Mouse (Mus musculus): ENCODE measurements at regions not wholly inside any gene's neighbourhood (a gene's known extent, or its start where the extent isn't known, plus 50 kb on each side); places are given as distances from the start of the nearest gene placed in this dataset.
A peak's percentile ranks its signal among the peaks of the same experiment; 100 is the strongest.

- H3K4me3 ChIP-seq (replicated peaks in 1 of 3; ENCODE audit: low read depth in 2 of 3, low read length in 2 of 3, poor library complexity in 1 of 3) = no peak overlapping the region
- H3K36me3 ChIP-seq (replicated peaks in 1 of 2; ENCODE audit: control insufficient read depth in 1 of 2, insufficient read depth in 1 of 2, low read length in 1 of 2) = no peaks in the 10 kb centered on the region
- DNase-seq (ENCODE audit: extremely low read depth) = no peak
- H3K27me3 ChIP-seq (replicated peaks) = peaks cover 5% of the 10 kb centered on the region
- no peaks in the 10 kb centered on the region for H3K79me2 ChIP-seq (replicated peaks; ENCODE audit: control insufficient read depth, extremely low read depth, insufficient read depth, poor library complexity, severe bottlenecking)
- no peak overlapping the region for H3K9ac ChIP-seq (ENCODE audit: insufficient read depth, low read depth)
- dilution Hi-C loops (cut with MboI; ENCODE audit: extremely low pct_ligation_motif_present, extremely low pct_unique_long_range_greater_than_20kb, low sequenced_read_pairs) = no loop called here
- in situ Hi-C loops (cut with MboI; ENCODE audit: low pct_ligation_motif_present, low pct_unique_long_range_greater_than_20kb, low sequenced_read_pairs) = no loop called here
- TF ChIP-seq CTCF (conservative IDR thresholded peaks at IDR 0.05 in 1 of 2, IDR thresholded peaks at IDR 0.05 in 1 of 2; ENCODE audit: low read depth in 2 of 2, low read length in 2 of 2) = peak in 1 of 2 experiments; percentile 43; a peak in 2 of 4 replicates
- TF ChIP-seq RAD21 (IDR thresholded peaks at IDR 0.05; ENCODE audit: low read depth, low read length) = peak; percentile 26
- no peak for TF ChIP-seq ELF1 (IDR thresholded peaks at IDR 0.05; ENCODE audit: low read depth, low read length)
- no peak for TF ChIP-seq NRF1 (IDR thresholded peaks at IDR 0.05; ENCODE audit: low read depth, low read length)
- TF ChIP-seq SMC3 (IDR thresholded peaks at IDR 0.05; ENCODE audit: low read depth, low read length) = peak; percentile 31
- no peak for TF ChIP-seq KAT2A (IDR thresholded peaks at IDR 0.05; ENCODE audit: insufficient replicate concordance, low read length)
- TF ChIP-seq MXI1 (IDR thresholded peaks at IDR 0.05; ENCODE audit: low read depth, low read length) = no peak
- TF ChIP-seq ETS1 (conservative IDR thresholded peaks at IDR 0.05; ENCODE audit: low read depth, low read length) = no peak
- no peak for TF ChIP-seq JUN (IDR thresholded peaks at IDR 0.05; ENCODE audit: insufficient read depth, low read depth, low read length)
- H3K4me1 ChIP-seq (ENCODE audit: control insufficient read depth in 1 of 2, insufficient read depth in 2 of 2) = no peaks in the 10 kb centered on the region
- no peak overlapping the region for H3K27ac ChIP-seq (ENCODE audit: insufficient read depth, low read depth)
- H3K9me3 ChIP-seq (replicated peaks; ENCODE audit: low read length) = peaks cover 3% of the 10 kb centered on the region
- no peak overlapping the region for H3K4me2 ChIP-seq (ENCODE audit: insufficient read depth, low read depth, poor library complexity, severe bottlenecking)
Measured at GRCm38 (mm10) chr4:101318836-101319235, 53.8 kb upstream of the Jak1 start.

GRCm38 (mm10) chr4:101316061-101316460, 51.0 kb upstream of the Jak1 start:
- Histone ChIP-seq H3K27ac (ENCODE audit: insufficient read depth, low read depth) (no peak overlapping the region), H3K9me3 (replicated peaks; ENCODE audit: low read length) (peaks cover 3% of the 10 kb centered on the region), H3K4me2 (ENCODE audit: insufficient read depth, low read depth, poor library complexity, severe bottlenecking) (no peak overlapping the region), H3K27me3 (replicated peaks) (peaks cover 16% of the 10 kb centered on the region), H3K4me3 (replicated peaks in 1 of 3; ENCODE audit: low read depth in 2 of 3, low read length in 2 of 3, poor library complexity in 1 of 3) (no peak overlapping the region), H3K36me3 (replicated peaks in 1 of 2; ENCODE audit: control insufficient read depth in 1 of 2, insufficient read depth in 1 of 2, low read length in 1 of 2) (no peaks in the 10 kb centered on the region), H3K4me1 (ENCODE audit: control insufficient read depth in 1 of 2, insufficient read depth in 2 of 2) (no peaks in the 10 kb centered on the region), H3K9ac (ENCODE audit: insufficient read depth, low read depth) (no peak overlapping the region), H3K79me2 (replicated peaks; ENCODE audit: control insufficient read depth, extremely low read depth, insufficient read depth, poor library complexity, severe bottlenecking) (no peaks in the 10 kb centered on the region)
- no peak for TF ChIP-seq MEF2A (IDR thresholded peaks at IDR 0.05; ENCODE audit: borderline replicate concordance, low read depth, low read length)
- no peak for TF ChIP-seq TBP (conservative IDR thresholded peaks at IDR 0.05; ENCODE audit: low read depth, low read length)
- TF ChIP-seq ETS1 (conservative IDR thresholded peaks at IDR 0.05; ENCODE audit: low read depth, low read length) = no peak
- no peak for TF ChIP-seq POLR2A (IDR thresholded peaks at IDR 0.05; ENCODE audit: low read depth, low read length)
- TF ChIP-seq ZNF384 (IDR thresholded peaks at IDR 0.05; ENCODE audit: low read depth, low read length) = no peak
- TF ChIP-seq MAZ (IDR thresholded peaks at IDR 0.05; ENCODE audit: low read depth, low read length) = no peak
- TF ChIP-seq JUN (IDR thresholded peaks at IDR 0.05; ENCODE audit: insufficient read depth, low read depth, low read length) = no peak
- no peak for TF ChIP-seq RAD21 (IDR thresholded peaks at IDR 0.05; ENCODE audit: low read depth, low read length)
- TF ChIP-seq EP300 (IDR thresholded peaks at IDR 0.05; ENCODE audit: low read length) = no peak
- no peak for TF ChIP-seq CTCF (conservative IDR thresholded peaks at IDR 0.05 in 1 of 2, IDR thresholded peaks at IDR 0.05 in 1 of 2; ENCODE audit: low read depth in 2 of 2, low read length in 2 of 2)
- TF ChIP-seq MXI1 (IDR thresholded peaks at IDR 0.05; ENCODE audit: low read depth, low read length) = no peak
- no peak for TF ChIP-seq E2F4 (IDR thresholded peaks at IDR 0.05; ENCODE audit: insufficient replicate concordance, low read depth, low read length)
- TF ChIP-seq SIN3A (IDR thresholded peaks at IDR 0.05; ENCODE audit: low read length) = no peak
- no peak for TF ChIP-seq GABPA (IDR thresholded peaks at IDR 0.05; ENCODE audit: insufficient replicate concordance, low read depth, low read length)
- in situ Hi-C loops (cut with MboI; ENCODE audit: low pct_ligation_motif_present, low pct_unique_long_range_greater_than_20kb, low sequenced_read_pairs) (no loop called here), dilution Hi-C loops (cut with MboI; ENCODE audit: extremely low pct_ligation_motif_present, extremely low pct_unique_long_range_greater_than_20kb, low sequenced_read_pairs) (no loop called here)
- no peak for DNase-seq (ENCODE audit: extremely low read depth)
